Mouse (Mus musculus) embryo, embryonic 10.5 days (tissue): ENCODE data around the gene Nes.

Experiments
- DNase-seq: peaks from one replicate; pipeline ENCODE4 v3.0.0-alpha.2; 2015; ENCODE audit warnings: low spot score

Nes gene

GRCm38 (mm10) chr3:87982836-87983601 is 12.1 kb downstream of the Nes start:
- DNase-seq, result peak; percentile 77

GRCm38 (mm10) chr3:87983627-87984026 is 12.7 kb downstream of the Nes start:
- DNase-seq, result no peak

- DNase-seq, result no peak
Observed at GRCm38 (mm10) chr3:87984094-87984493, 13.2 kb downstream of the Nes start.

- no peak for DNase-seq
Observed at GRCm38 (mm10) chr3:87985505-87986320, 14.8 kb downstream of the Nes start.

GRCm38 (mm10) chr3:87986868-87987267 is 16.0 kb downstream of the Nes start:
- peak; percentile 100 for DNase-seq

- peak; percentile 91 for DNase-seq
Observed at GRCm38 (mm10) chr3:87987633-87988032, 16.8 kb downstream of the Nes start.

- no peak for DNase-seq
Observed at GRCm38 (mm10) chr3:87988068-87988467, 17.2 kb downstream of the Nes start.

- DNase-seq, result no peak
Observed at GRCm38 (mm10) chr3:87989935-87990334, 19.1 kb downstream of the Nes start.

- peak; percentile 75 for DNase-seq
Observed at GRCm38 (mm10) chr3:87993436-87993835, 22.6 kb downstream of the Nes start.

- no peak for DNase-seq
Observed at GRCm38 (mm10) chr3:87995331-87995730, 24.5 kb downstream of the Nes start.

- DNase-seq, result no peak
Observed at GRCm38 (mm10) chr3:87996401-87996800, 25.5 kb downstream of the Nes start.

- DNase-seq, result no peak
Observed at GRCm38 (mm10) chr3:87996971-87997614, 26.2 kb downstream of the Nes start.

- DNase-seq, result no peak
Observed at GRCm38 (mm10) chr3:87998747-87999146, 27.9 kb downstream of the Nes start.

GRCm38 (mm10) chr3:87999243-87999895 is 28.5 kb downstream of the Nes start:
- DNase-seq, result no peak

GRCm38 (mm10) chr3:88000181-88000580 is 29.3 kb downstream of the Nes start, which contains the start of gene Bcan:
Gene Bcan (minus strand): TSS chr3:88000230.
- DNase-seq, result no peak

GRCm38 (mm10) chr3:88000816-88001595 is 30.1 kb downstream of the Nes start:
- DNase-seq, result no peak

- DNase-seq, result no peak
Observed at GRCm38 (mm10) chr3:88002291-88002976, 31.6 kb downstream of the Nes start.

- no peak for DNase-seq
Observed at GRCm38 (mm10) chr3:88005822-88006786, 35.2 kb downstream of the Nes start.

GRCm38 (mm10) chr3:88010634-88011265 is 39.9 kb downstream of the Nes start:
- no peak for DNase-seq
